Mouse (Mus musculus) adrenal gland, adult 2 months (tissue): ENCODE data around the gene Upp2. TPM values are rescaled to one million over a fixed set of nuclear protein-coding genes. Genes with fewer than 3 reads are reported as not detected.
A peak's percentile ranks its signal among the peaks of the same experiment; 100 is the strongest.

Source experiments
- DNase-seq: peaks from one replicate; pipeline ENCODE4 v3.0.0; 2021
- polyA plus RNA-seq: library from polyadenylated mRNA; depleted of rRNA; stranded (reverse); fragments of >200 nt; gene quantifications from 2 replicates; pipeline ENCODE4 v1.2.3, GENCODE M21; 2012
- total RNA-seq, 2 experiments: library from RNA; stranded (reverse); gene quantifications; 2 replicates each; pipeline ENCODE4 v1.2.3; 2021

The Upp2 gene
- total and polyA plus RNA-seq, 3 experiments, result 7.5 to 16.7 (median 14.5) TPM

- DNase-seq, result no peak
These were observed 192.6 kb downstream of the Upp2 start for GRCm38 (mm10) chr2:58759676-58760075.

GRCm38 (mm10) chr2:58765141-58765540, 198.0 kb downstream of the Upp2 start:
- DNase-seq, result no peak

GRCm38 (mm10) chr2:58773833-58774232, 206.7 kb downstream of the Upp2 start:
- DNase-seq, result no peak

GRCm38 (mm10) chr2:58778986-58779495, 211.9 kb downstream of the Upp2 start:
- DNase-seq, result no peak

GRCm38 (mm10) chr2:58783526-58783925, 216.4 kb downstream of the Upp2 start:
- DNase-seq, result no peak

GRCm38 (mm10) chr2:58786177-58786576, 219.1 kb downstream of the Upp2 start:
- no peak for DNase-seq

- no peak for DNase-seq
These were observed 219.6 kb downstream of the Upp2 start for GRCm38 (mm10) chr2:58786681-58787080.

GRCm38 (mm10) chr2:58787360-58787759, 220.3 kb downstream of the Upp2 start:
- DNase-seq, result peak; percentile 18

GRCm38 (mm10) chr2:58789934-58790333, 222.8 kb downstream of the Upp2 start:
- DNase-seq, result no peak

GRCm38 (mm10) chr2:58790361-58790760, 223.3 kb downstream of the Upp2 start:
- DNase-seq, result no peak

- no peak for DNase-seq
These were observed 227.4 kb downstream of the Upp2 start for GRCm38 (mm10) chr2:58794489-58794888.

- DNase-seq, result no peak
These were observed 228.3 kb downstream of the Upp2 start for GRCm38 (mm10) chr2:58795432-58795831.

GRCm38 (mm10) chr2:58797506-58797905, 230.4 kb downstream of the Upp2 start:
- DNase-seq, result no peak

GRCm38 (mm10) chr2:58799126-58799525, 232.0 kb downstream of the Upp2 start:
- no peak for DNase-seq

- DNase-seq, result no peak
These were observed 232.5 kb downstream of the Upp2 start for GRCm38 (mm10) chr2:58799623-58800022.

- DNase-seq, result no peak
These were observed 245.8 kb downstream of the Upp2 start for GRCm38 (mm10) chr2:58812941-58813340.

GRCm38 (mm10) chr2:58828910-58829600, 262.0 kb downstream of the Upp2 start:
- DNase-seq, result no peak

- peak; percentile 29 for DNase-seq
These were observed 263.1 kb downstream of the Upp2 start for GRCm38 (mm10) chr2:58829981-58830742.

- no peak for DNase-seq
These were observed 265.3 kb downstream of the Upp2 start for GRCm38 (mm10) chr2:58832253-58832980.

- DNase-seq, result no peak
These were observed 273.9 kb downstream of the Upp2 start for GRCm38 (mm10) chr2:58841021-58841420.

- DNase-seq, result no peak
These were observed 275.3 kb downstream of the Upp2 start for GRCm38 (mm10) chr2:58842443-58842842.
